Mouse (Mus musculus): ENCODE results near the gene Lcor. TPM values are rescaled to one million over a fixed set of nuclear protein-coding genes. Genes with fewer than 3 reads are reported as not detected.

Gene Lcor
- polyA plus RNA-seq, 1 experiment from 2014 or later, result 14.0 TPM

- no peaks in the 10 kb centered on the region for H3K36me3 ChIP-seq (ENCODE audit: insufficient read depth, low read length)
- WGBS, result 93% methylated on average over 5 of the region's 5 CpGs
- DNase-seq (ENCODE audit: low spot score) (no peak), ATAC-seq (replicated peaks; ENCODE audit: low FRiP score, low read depth) (no peak)
- no peak overlapping the region for H3K4me2 ChIP-seq (ENCODE audit: low read length)
- H3K27ac ChIP-seq, result no peak overlapping the region
- TF ChIP-seq CTCF (IDR thresholded peaks at IDR 0.05; ENCODE audit: low read depth), result no peak
- no peak overlapping the region for H3K4me3 ChIP-seq (replicated peaks; ENCODE audit: low read depth, low read length)
- no peaks in the 10 kb centered on the region for H3K9me3 ChIP-seq (replicated peaks; ENCODE audit: low read length)
- H3K9ac ChIP-seq (ENCODE audit: low read depth, low read length), result no peak overlapping the region
- H3K27me3 ChIP-seq (ENCODE audit: insufficient read depth, low read length), result no peaks in the 10 kb centered on the region
- no peaks in the 10 kb centered on the region for H3K4me1 ChIP-seq (replicated peaks; ENCODE audit: insufficient read depth, low read length)
These were observed 18.6 kb upstream of the Lcor start for GRCm38 (mm10) chr19:41463841-41464240.

DNA sequence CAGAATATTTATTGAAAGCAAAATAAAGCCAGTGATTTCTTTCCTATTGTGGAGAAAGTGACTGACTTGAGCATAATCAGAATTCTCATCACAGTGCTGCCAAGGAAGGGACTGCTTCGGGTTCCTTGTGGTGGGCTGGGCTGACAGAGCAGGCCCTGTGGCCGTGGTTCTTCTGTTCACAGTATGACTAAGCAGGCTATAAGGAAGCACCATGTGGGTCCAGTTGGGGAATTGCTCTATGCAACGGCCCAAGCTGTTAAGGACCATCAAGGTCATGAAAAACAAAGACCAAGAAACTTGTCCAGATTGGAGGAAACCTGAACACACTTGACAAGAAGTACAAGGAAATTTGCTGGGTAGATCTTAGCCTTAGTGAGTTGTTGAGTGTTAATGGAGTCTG lies 16.0 kb upstream of the Lcor start:
- H3K9me3 ChIP-seq (replicated peaks; ENCODE audit: low read length), result no peaks in the 10 kb centered on the region
- no peaks in the 10 kb centered on the region for H3K27me3 ChIP-seq (ENCODE audit: insufficient read depth, low read length)
- DNase-seq (ENCODE audit: low spot score), result no peak
- no peak overlapping the region for H3K4me3 ChIP-seq (replicated peaks; ENCODE audit: low read depth, low read length)
- no peak for ATAC-seq (replicated peaks; ENCODE audit: low FRiP score, low read depth)
- no peak overlapping the region for H3K27ac ChIP-seq
- no peak for TF ChIP-seq CTCF (IDR thresholded peaks at IDR 0.05; ENCODE audit: low read depth)
- WGBS, result 90% methylated on average over 3 of the region's 3 CpGs
- H3K36me3 ChIP-seq (ENCODE audit: insufficient read depth, low read length), result no peaks in the 10 kb centered on the region
- H3K4me1 ChIP-seq (replicated peaks; ENCODE audit: insufficient read depth, low read length), result no peaks in the 10 kb centered on the region
- H3K9ac ChIP-seq (ENCODE audit: low read depth, low read length), result no peak overlapping the region
- no peak overlapping the region for H3K4me2 ChIP-seq (ENCODE audit: low read length)

DNA sequence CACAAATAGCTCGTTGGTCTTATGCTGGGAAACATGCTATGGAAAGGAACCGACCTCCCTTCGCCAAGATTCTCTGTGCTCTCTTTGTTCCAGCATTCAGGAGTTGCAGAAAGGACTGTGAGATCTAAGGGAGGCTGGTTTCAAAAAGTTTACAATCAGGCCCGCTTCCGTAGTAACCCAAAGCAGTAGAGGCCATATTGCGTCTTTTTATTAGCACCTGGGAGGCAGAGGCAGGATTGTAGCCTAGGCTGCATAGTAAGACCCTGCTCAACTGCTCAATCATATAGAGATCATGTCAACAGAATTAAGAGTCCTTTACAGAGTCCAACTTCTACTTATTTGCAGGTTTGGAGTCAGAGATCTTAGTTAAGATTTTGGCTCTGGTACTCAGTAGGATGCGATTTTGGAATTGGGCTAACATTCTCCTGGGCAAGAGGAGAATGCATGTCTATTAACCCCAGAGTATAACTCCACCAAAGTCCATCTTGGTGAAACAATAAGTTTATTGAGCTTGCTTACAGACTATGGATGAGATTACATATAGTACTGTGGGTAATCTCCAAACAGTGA lies 8.8 kb upstream of the Lcor start:
- Histone ChIP-seq H3K4me2 (ENCODE audit: low read length) (no peak overlapping the region), H3K27ac (no peak overlapping the region), H3K9ac (ENCODE audit: low read depth, low read length) (no peak overlapping the region), H3K4me1 (replicated peaks; ENCODE audit: insufficient read depth, low read length) (no peaks in the 10 kb centered on the region), H3K4me3 (replicated peaks; ENCODE audit: low read depth, low read length) (no peak overlapping the region), H3K36me3 (ENCODE audit: insufficient read depth, low read length) (no peaks in the 10 kb centered on the region), H3K9me3 (replicated peaks; ENCODE audit: low read length) (no peaks in the 10 kb centered on the region), H3K27me3 (ENCODE audit: insufficient read depth, low read length) (no peaks in the 10 kb centered on the region)
- no peak for TF ChIP-seq CTCF (IDR thresholded peaks at IDR 0.05; ENCODE audit: low read depth)
- DNase-seq (ENCODE audit: low spot score), result no peak
- WGBS, result 93% methylated on average over 7 of the region's 7 CpGs
- no peak for ATAC-seq (replicated peaks; ENCODE audit: low FRiP score, low read depth)

GRCm38 (mm10) chr19:41474943-41475342 lies 7.5 kb upstream of the Lcor start:
- no peak for TF ChIP-seq CTCF (IDR thresholded peaks at IDR 0.05; ENCODE audit: low read depth)
- no peak overlapping the region for H3K9ac ChIP-seq (ENCODE audit: low read depth, low read length)
- no peaks in the 10 kb centered on the region for H3K27me3 ChIP-seq (ENCODE audit: insufficient read depth, low read length)
- H3K4me3 ChIP-seq (replicated peaks; ENCODE audit: low read depth, low read length), result no peak overlapping the region
- peak overlapping the region; percentile 32 for H3K27ac ChIP-seq
- no peaks in the 10 kb centered on the region for H3K4me1 ChIP-seq (replicated peaks; ENCODE audit: insufficient read depth, low read length)
- DNase-seq (ENCODE audit: low spot score), result peak; percentile 72
- no peaks in the 10 kb centered on the region for H3K9me3 ChIP-seq (replicated peaks; ENCODE audit: low read length)
- no peaks in the 10 kb centered on the region for H3K36me3 ChIP-seq (ENCODE audit: insufficient read depth, low read length)
- H3K4me2 ChIP-seq (ENCODE audit: low read length), result no peak overlapping the region
- peak; percentile 87; the same call in 1 of the 2 replicates for ATAC-seq (replicated peaks; ENCODE audit: low FRiP score, low read depth)
- whole genome bisulfite sequencing, result 60% methylated on average over 2 of the region's 2 CpGs

- TF ChIP-seq CTCF (IDR thresholded peaks at IDR 0.05; ENCODE audit: low read depth), result no peak
- ATAC-seq (replicated peaks; ENCODE audit: low FRiP score, low read depth), result no peak
These were observed 5.7 kb upstream of the Lcor start for GRCm38 (mm10) chr19:41476530-41477249.

DNA sequence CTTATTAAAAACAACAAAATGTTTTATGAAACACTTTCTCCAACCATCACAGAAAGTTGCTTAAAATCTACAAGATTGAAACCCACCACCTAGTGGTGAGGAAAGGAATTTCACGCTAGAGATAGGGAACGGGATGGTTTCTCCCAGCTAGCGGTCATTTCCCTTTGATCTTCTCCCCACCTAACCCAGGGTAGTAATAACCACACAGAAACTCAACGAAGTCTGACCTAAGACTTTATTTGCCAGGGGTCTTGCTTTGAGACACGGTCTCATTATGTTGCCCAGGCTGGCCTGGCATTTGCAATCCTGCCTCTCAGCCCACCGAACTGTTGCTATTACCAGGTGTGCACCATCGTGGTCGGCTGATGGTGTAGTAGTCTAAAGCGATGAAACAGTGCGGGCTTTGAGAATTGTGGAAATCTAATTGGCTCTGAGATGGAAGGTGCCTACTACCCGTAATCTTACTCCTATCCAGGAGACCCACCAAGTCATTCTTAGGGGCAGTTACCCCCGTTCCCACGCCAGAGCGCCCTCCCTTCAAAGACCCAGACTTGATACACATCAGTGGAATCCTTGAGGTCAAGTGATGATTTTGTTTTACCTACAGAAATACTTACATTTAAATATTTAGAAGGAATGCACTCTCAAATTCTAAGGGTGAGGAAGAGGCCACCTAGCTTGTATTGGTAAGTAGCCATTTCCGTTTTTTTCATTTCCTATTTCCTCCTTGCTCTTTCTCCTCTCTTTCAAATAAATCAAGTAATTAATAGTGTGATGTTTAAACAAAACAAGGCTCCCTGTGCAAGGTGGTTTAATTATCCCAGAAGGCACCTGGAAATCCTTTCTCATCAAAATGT lies 1.2 kb upstream of the Lcor start:
- no peak overlapping the region for H3K9ac ChIP-seq (ENCODE audit: low read depth, low read length)
- no peaks in the 10 kb centered on the region for H3K9me3 ChIP-seq (replicated peaks; ENCODE audit: low read length)
- H3K4me1 ChIP-seq (replicated peaks; ENCODE audit: insufficient read depth, low read length), result peaks cover 13% of the 10 kb centered on the region; the same call in 1 of the 2 replicates
- 5% methylated on average over 15 of the region's 15 CpGs for WGBS
- H3K27ac ChIP-seq, result peak overlapping the region; percentile 98; the same call in 1 of the 2 replicates
- ATAC-seq (replicated peaks; ENCODE audit: low FRiP score, low read depth) (no peak), DNase-seq (ENCODE audit: low spot score) (peak; percentile 89)
- no peaks in the 10 kb centered on the region for H3K27me3 ChIP-seq (ENCODE audit: insufficient read depth, low read length)
- no peaks in the 10 kb centered on the region for H3K36me3 ChIP-seq (ENCODE audit: insufficient read depth, low read length)
- peak overlapping the region; percentile 95 for H3K4me3 ChIP-seq (replicated peaks; ENCODE audit: low read depth, low read length)
- TF ChIP-seq CTCF (IDR thresholded peaks at IDR 0.05; ENCODE audit: low read depth), result peak; percentile 79
- H3K4me2 ChIP-seq (ENCODE audit: low read length), result peak overlapping the region; percentile 98

More at GRCm38 (mm10) chr19:41476530-41477249, 5.7 kb upstream of the Lcor start:
- no peak overlapping the region for H3K4me2 ChIP-seq (ENCODE audit: low read length)
- no peak overlapping the region for H3K27ac ChIP-seq
- 87% methylated on average over 3 of the region's 3 CpGs for WGBS
- DNase-seq (ENCODE audit: low spot score), result no peak
- H3K4me3 ChIP-seq (replicated peaks; ENCODE audit: low read depth, low read length), result no peak overlapping the region
- H3K4me1 ChIP-seq (replicated peaks; ENCODE audit: insufficient read depth, low read length), result no peaks in the 10 kb centered on the region
- no peak overlapping the region for H3K9ac ChIP-seq (ENCODE audit: low read depth, low read length)
- H3K27me3 ChIP-seq (ENCODE audit: insufficient read depth, low read length), result no peaks in the 10 kb centered on the region
- no peaks in the 10 kb centered on the region for H3K9me3 ChIP-seq (replicated peaks; ENCODE audit: low read length)
- no peaks in the 10 kb centered on the region for H3K36me3 ChIP-seq (ENCODE audit: insufficient read depth, low read length)
